Mouse (Mus musculus) embryonic facial prominence, embryonic 14.5 days (tissue): ENCODE measurements at regions not wholly inside any gene's neighbourhood (a gene's known extent, or its start where the extent isn't known, plus 50 kb on each side); places are given as distances from the start of the nearest gene placed in this dataset.

Experiments used
- ATAC-seq: fragments of 200-750 bp; cut with Nextera tagmentation; 2 replicates; pipeline ENCODE4 v1.8.0; 2017; ENCODE audit warnings: low read depth, moderate number of reproducible peaks, moderate TSS enrichment
- DNase-seq: peaks from one replicate; pipeline ENCODE4 v3.0.0-alpha.2; 2015; ENCODE audit warnings: low spot score
- H3K27ac ChIP-seq: fragments of 300-500 bp; sonication (generic); replicated peaks from 2 replicates; pipeline ENCODE4 v1.5.1; 2014; ENCODE audit warnings: low read depth, mild to moderate bottlenecking, low read length, moderate library complexity
- H3K27me3 ChIP-seq: fragments of 300-500 bp; sonication (generic); replicated peaks from 2 replicates; pipeline ENCODE4 v1.6.1; 2014; ENCODE audit warnings: low read length; ENCODE audit not compliant: control insufficient read depth, insufficient read depth
- H3K36me3 ChIP-seq: fragments of 300-500 bp; sonication (generic); 2 replicates; pipeline ENCODE4 v1.6.1; 2014; ENCODE audit warnings: low read length, mixed read lengths; ENCODE audit not compliant: control insufficient read depth, insufficient read depth
- H3K4me1 ChIP-seq: fragments of 300-500 bp; sonication (generic); 2 replicates; pipeline ENCODE4 v1.6.1; 2014; ENCODE audit warnings: antibody characterized with exemption, low read length; ENCODE audit not compliant: control insufficient read depth, insufficient read depth
- H3K4me2 ChIP-seq: fragments of 300-500 bp; sonication (generic); 2 replicates; pipeline ENCODE4 v1.6.1; 2014; ENCODE audit warnings: low read depth, mild to moderate bottlenecking, low read length, moderate library complexity, mixed read lengths
- H3K4me3 ChIP-seq: fragments of 300-500 bp; sonication (generic); 2 replicates; pipeline ENCODE4 v1.5.1; 2014; ENCODE audit warnings: low read depth, mild to moderate bottlenecking, low read length
- H3K9ac ChIP-seq: fragments of 300-500 bp; sonication (generic); 2 replicates; pipeline ENCODE4 v1.6.1; 2014; ENCODE audit warnings: low read depth, mild to moderate bottlenecking, low read length, moderate library complexity, mixed read lengths
- H3K9me3 ChIP-seq: fragments of 300-500 bp; sonication (generic); 2 replicates; pipeline ENCODE4 v1.6.1; 2016; ENCODE audit warnings: low read length; ENCODE audit not compliant: control insufficient read depth
- WGBS: fragments of 180-500 bp; shearing (Covaris S2); extraction: QIAGEN DNeasy Blood & Tissue Kit; methylation state at CpG from one replicate; pipeline ENCODE4 v1.1.7; 2014; 5-methylcytosine and 5-hydroxymethylcytosine counted together

- Histone ChIP-seq H3K4me3 (no peak overlapping the region), H3K27ac (no peak overlapping the region), H3K36me3 (no peaks in the 10 kb centered on the region), H3K27me3 (no peaks in the 10 kb centered on the region), H3K4me2 (no peak overlapping the region), H3K4me1 (no peaks in the 10 kb centered on the region), H3K9ac (no peak overlapping the region), H3K9me3 (no peaks in the 10 kb centered on the region)
- WGBS: 63% methylated on average over 1 of the region's 1 CpGs
- ATAC-seq: no peak
- no peak for DNase-seq
Measured at GRCm38 (mm10) chr14:71359581-71359980, 759.9 kb upstream of the Fam160b2 start.

- Histone ChIP-seq H3K9me3 (peaks cover 4% of the 10 kb centered on the region; the same call in 1 of the 2 replicates), H3K27me3 (no peaks in the 10 kb centered on the region), H3K36me3 (no peaks in the 10 kb centered on the region), H3K4me2 (no peak overlapping the region), H3K27ac (no peak overlapping the region), H3K9ac (no peak overlapping the region), H3K4me3 (no peak overlapping the region), H3K4me1 (no peaks in the 10 kb centered on the region)
- peak; percentile 90 for DNase-seq
- WGBS: 36% methylated on average over 5 of the region's 5 CpGs
- peak; percentile 84 for ATAC-seq
Measured at GRCm38 (mm10) chr14:71338219-71338618, 738.6 kb upstream of the Fam160b2 start.

GRCm38 (mm10) chr14:71336906-71337305 is 737.3 kb upstream of the Fam160b2 start:
- H3K27ac ChIP-seq: no peak overlapping the region
- no peak overlapping the region for H3K4me2 ChIP-seq
- peaks cover 4% of the 10 kb centered on the region; the same call in 1 of the 2 replicates for H3K9me3 ChIP-seq
- no peak overlapping the region for H3K4me3 ChIP-seq
- peak; percentile 28 for DNase-seq
- no peak overlapping the region for H3K9ac ChIP-seq
- no peak for ATAC-seq
- H3K4me1 ChIP-seq: no peaks in the 10 kb centered on the region
- no peaks in the 10 kb centered on the region for H3K36me3 ChIP-seq
- WGBS: 82% methylated on average over 3 of the region's 3 CpGs
- H3K27me3 ChIP-seq: no peaks in the 10 kb centered on the region

- no peaks in the 10 kb centered on the region for H3K27me3 ChIP-seq
- H3K9ac ChIP-seq: no peak overlapping the region
- no peaks in the 10 kb centered on the region for H3K36me3 ChIP-seq
- H3K9me3 ChIP-seq: no peaks in the 10 kb centered on the region
- DNase-seq: no peak
- H3K27ac ChIP-seq: no peak overlapping the region
- WGBS: 83% methylated on average over 1 of the region's 1 CpGs
- 0 out of 2 replicates have a peak, but pooled peaks cover 5% of the 10 kb centered on the region for H3K4me1 ChIP-seq
- no peak for ATAC-seq
- no peak overlapping the region for H3K4me3 ChIP-seq
- H3K4me2 ChIP-seq: no peak overlapping the region
Measured at GRCm38 (mm10) chr14:71334022-71334421, 734.4 kb upstream of the Fam160b2 start.

GRCm38 (mm10) chr14:71329862-71330630 is 730.4 kb upstream of the Fam160b2 start:
- Histone ChIP-seq H3K9ac (no peak overlapping the region), H3K4me3 (no peak overlapping the region), H3K4me2 (no peak overlapping the region), H3K36me3 (no peaks in the 10 kb centered on the region), H3K4me1 (0 out of 2 replicates have a peak, but pooled peaks cover 5% of the 10 kb centered on the region), H3K27me3 (no peaks in the 10 kb centered on the region), H3K9me3 (0 out of 2 replicates have a peak, but pooled peaks cover 8% of the 10 kb centered on the region), H3K27ac (no peak overlapping the region)
- no peak for ATAC-seq
- WGBS: 25% methylated on average over 5 of the region's 5 CpGs
- peak; percentile 24 for DNase-seq

GRCm38 (mm10) chr14:71327621-71328020 is 728.0 kb upstream of the Fam160b2 start:
- H3K4me1 ChIP-seq: 0 out of 2 replicates have a peak, but pooled peaks cover 5% of the 10 kb centered on the region
- no peak overlapping the region for H3K4me3 ChIP-seq
- H3K9ac ChIP-seq: no peak overlapping the region
- no peak overlapping the region for H3K27ac ChIP-seq
- H3K4me2 ChIP-seq: no peak overlapping the region
- H3K36me3 ChIP-seq: no peaks in the 10 kb centered on the region
- DNase-seq (no peak), ATAC-seq (no peak)
- H3K9me3 ChIP-seq: 0 out of 2 replicates have a peak, but pooled peaks cover 8% of the 10 kb centered on the region
- no peaks in the 10 kb centered on the region for H3K27me3 ChIP-seq

GRCm38 (mm10) chr14:71326521-71327105 is 727.0 kb upstream of the Fam160b2 start:
- 0 out of 2 replicates have a peak, but pooled peaks cover 5% of the 10 kb centered on the region for H3K4me1 ChIP-seq
- WGBS: 87% methylated on average over 2 of the region's 2 CpGs

GRCm38 (mm10) chr14:71315228-71315627 is 715.6 kb upstream of the Fam160b2 start:
- H3K27ac ChIP-seq: no peak overlapping the region
- H3K36me3 ChIP-seq: no peaks in the 10 kb centered on the region
- no peaks in the 10 kb centered on the region for H3K4me1 ChIP-seq
- no peak overlapping the region for H3K4me3 ChIP-seq
- no peak overlapping the region for H3K4me2 ChIP-seq
- no peaks in the 10 kb centered on the region for H3K9me3 ChIP-seq
- DNase-seq (no peak), ATAC-seq (no peak)
- WGBS: 58% methylated on average over 3 of the region's 3 CpGs
- no peak overlapping the region for H3K9ac ChIP-seq
- H3K27me3 ChIP-seq: no peaks in the 10 kb centered on the region

More at GRCm38 (mm10) chr14:71326521-71327105, 727.0 kb upstream of the Fam160b2 start:
- Histone ChIP-seq H3K4me2 (no peak overlapping the region), H3K4me3 (no peak overlapping the region), H3K36me3 (no peaks in the 10 kb centered on the region), H3K9ac (no peak overlapping the region), H3K27ac (no peak overlapping the region), H3K9me3 (0 out of 2 replicates have a peak, but pooled peaks cover 8% of the 10 kb centered on the region), H3K27me3 (no peaks in the 10 kb centered on the region)
- DNase-seq (no peak), ATAC-seq (no peak)
